Mouse (Mus musculus) C2C12 (cell line): Measurements from ENCODE around the gene Hoxa7.

Source experiments
- CTCF ChIP-seq: IDR thresholded peaks from one replicate; pipeline ENCODE4 v1.5.1; 2011; ENCODE audit not compliant: control insufficient read depth, insufficient read depth, insufficient read length
- FOSL1 ChIP-seq: IDR thresholded peaks from one replicate; pipeline ENCODE4 v1.8.0; 2011; ENCODE audit warnings: mild to moderate bottlenecking, low read length; ENCODE audit not compliant: poor library complexity, insufficient read depth, severe bottlenecking
- MAX ChIP-seq: IDR thresholded peaks from one replicate; pipeline ENCODE4 v1.6.1; 2011; ENCODE audit warnings: mild to moderate bottlenecking, control low read depth
- USF1 ChIP-seq: IDR thresholded peaks from one replicate; pipeline ENCODE4 v1.6.1; 2011; ENCODE audit warnings: low read depth, mild to moderate bottlenecking, control low read depth, moderate library complexity

DNA sequence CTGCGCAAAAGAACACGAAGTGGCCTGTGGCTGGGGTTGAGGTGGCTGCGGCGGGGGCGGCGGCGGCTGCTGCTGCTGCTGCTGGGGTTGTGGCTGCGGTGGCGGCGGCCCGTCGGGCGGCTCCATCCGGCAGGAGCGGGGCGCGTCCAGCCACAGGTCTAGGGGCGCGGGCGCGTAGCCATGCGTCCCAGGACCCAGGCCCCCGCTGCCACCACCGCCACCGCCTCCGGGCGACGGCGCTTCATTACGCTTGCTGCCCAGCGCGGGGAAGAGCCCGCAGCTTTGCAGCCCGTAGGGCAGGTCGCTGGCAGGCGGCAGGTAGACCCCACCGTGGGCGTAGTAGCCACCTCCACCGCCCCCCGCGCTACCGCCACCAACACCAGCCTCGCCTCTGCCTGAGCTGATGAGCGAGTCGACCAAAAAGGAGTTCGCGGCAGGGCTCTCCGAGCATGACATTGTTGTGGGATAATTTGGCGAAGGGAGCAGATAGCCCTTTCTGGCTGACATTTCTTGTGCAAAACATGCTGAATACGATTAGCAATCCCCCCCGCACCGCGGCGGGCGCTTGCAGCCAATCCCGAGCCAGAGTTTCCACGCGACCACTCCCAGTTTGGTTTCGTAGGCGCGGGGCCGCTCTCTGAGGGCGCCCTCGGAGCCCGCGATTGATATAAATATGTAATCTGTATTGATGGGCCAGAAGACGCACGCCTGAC, 12.9 kb upstream of the Hoxa7 start:
- no peak for TF ChIP-seq CTCF
- no peak for TF ChIP-seq FOSL1
- no peak for TF ChIP-seq USF1
- no peak for TF ChIP-seq MAX
